Mouse (Mus musculus): Measurements from ENCODE around the gene Nrf1.

Nrf1 gene

DNA sequence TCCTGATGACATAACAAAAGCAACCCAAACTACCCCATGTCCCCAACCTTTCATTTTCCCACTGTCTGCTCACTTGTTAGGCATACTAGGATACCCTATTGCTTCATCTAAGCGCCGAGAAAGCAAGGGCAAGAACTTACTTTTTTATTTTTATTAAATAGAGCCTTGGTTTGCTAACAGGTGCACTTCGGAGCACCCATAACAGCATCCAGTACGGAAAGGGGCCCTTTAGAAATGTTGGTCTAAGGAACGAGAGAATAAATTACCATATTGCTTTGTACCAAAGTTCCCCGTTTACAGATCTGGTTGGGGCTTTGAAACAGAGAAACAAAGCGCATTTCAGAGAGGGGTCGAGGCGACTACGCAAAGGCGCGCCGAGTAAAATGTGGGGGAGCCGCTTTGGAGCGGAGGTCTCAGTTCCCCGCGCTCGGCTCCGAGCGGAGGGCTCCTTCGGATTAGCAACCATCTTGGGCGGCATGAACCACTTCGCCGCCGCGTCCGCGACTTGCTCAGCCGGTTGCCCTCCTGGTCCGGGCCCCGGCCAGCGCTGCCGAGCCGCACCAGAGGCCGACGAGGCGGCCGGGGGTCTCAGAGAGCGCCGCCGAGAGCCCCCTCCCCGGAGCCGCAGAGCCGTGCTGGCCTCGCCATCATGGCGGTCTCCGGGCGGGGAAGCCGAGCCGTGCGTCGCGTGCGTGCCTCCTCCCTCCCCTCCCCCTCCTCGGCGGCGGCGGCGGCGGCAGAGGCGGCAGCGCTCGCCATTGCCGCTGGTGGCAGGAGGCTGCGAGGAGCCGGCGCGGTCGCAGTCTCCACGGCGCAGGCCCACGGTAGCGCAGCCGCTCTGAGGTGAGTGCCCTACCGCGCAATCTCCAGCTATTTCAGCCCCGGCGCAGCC lies at the start of gene Nrf1:
Gene Nrf1, plus strand, starts transcription at position 718 of the 892 bp plus-strand sequence.
- in situ Hi-C loops (cut with MboI; ENCODE audit: low sequenced_read_pairs): no loop called here

DNA sequence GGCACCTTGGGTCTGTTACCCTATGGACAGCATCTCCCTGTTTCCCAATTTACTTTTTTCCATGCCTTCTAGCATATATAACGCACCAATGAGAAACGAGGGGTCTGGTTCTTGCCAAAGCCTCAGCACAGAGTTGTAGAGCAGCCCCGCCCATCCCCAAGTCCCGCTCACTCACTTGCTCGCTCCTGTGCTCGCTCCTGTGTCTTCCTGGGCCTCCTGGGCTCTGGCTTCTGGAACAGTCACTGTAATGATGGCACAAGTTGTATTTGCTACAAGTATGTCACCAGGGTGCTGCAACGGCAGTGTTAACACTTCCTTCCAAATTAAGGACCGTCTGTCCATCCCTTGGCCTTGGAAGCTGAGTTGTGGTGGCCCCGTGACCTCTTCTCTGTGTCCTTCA lies 49.6 kb upstream of the Nrf1 start:
- in situ Hi-C loops (cut with MboI; ENCODE audit: low sequenced_read_pairs): no loop called here

- in situ Hi-C loops (cut with MboI; ENCODE audit: low sequenced_read_pairs): no loop called here
These were observed 49.0 kb upstream of the Nrf1 start for GRCm38 (mm10) chr6:29998771-29999170.

DNA sequence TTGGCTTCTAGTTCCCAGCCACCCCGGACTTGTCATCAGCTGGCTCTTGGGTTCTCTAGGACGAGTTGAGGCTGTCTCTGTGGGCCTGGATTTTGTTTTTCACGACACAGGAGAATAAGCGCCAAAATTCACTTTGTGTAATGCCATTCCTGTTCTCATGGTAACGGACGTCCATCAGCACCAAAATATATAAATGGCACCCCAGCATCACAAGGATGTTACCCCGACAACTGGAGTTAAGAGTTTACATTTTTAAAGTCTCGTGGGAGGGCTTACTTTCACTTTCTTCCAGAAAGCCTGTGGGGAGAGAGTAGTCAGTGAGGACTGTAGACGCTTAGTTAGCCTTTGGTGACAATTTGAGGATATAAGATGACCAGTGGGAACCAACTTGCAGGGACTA lies 45.2 kb upstream of the Nrf1 start:
- in situ Hi-C loops (cut with MboI; ENCODE audit: low sequenced_read_pairs): no loop called here

GRCm38 (mm10) chr6:30005851-30006250 lies 41.9 kb upstream of the Nrf1 start:
- in situ Hi-C loops (cut with MboI; ENCODE audit: low sequenced_read_pairs): no loop called here

GRCm38 (mm10) chr6:30009204-30009603 lies 38.6 kb upstream of the Nrf1 start:
- in situ Hi-C loops (cut with MboI; ENCODE audit: low sequenced_read_pairs): no loop called here

DNA sequence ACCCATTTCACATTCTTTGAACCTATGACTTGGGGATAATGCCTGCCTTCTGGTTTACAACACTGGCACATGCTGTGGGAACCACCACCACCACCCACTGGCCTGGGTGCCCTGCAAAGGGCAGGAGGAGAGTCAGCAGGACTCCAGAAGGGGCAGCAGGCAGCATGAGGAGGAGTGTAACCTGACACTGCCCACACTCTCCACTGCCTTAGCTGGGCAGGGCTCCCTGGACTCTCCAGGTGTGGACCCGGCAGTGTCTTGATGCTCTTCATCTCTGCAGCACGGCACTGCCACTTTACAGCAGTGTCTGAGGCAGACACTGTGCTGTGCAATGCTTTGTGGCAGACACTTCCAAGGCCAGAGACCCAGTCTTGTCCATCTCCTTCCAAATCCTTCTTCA lies 34.3 kb upstream of the Nrf1 start:
- in situ Hi-C loops (cut with MboI; ENCODE audit: low sequenced_read_pairs): no loop called here

DNA sequence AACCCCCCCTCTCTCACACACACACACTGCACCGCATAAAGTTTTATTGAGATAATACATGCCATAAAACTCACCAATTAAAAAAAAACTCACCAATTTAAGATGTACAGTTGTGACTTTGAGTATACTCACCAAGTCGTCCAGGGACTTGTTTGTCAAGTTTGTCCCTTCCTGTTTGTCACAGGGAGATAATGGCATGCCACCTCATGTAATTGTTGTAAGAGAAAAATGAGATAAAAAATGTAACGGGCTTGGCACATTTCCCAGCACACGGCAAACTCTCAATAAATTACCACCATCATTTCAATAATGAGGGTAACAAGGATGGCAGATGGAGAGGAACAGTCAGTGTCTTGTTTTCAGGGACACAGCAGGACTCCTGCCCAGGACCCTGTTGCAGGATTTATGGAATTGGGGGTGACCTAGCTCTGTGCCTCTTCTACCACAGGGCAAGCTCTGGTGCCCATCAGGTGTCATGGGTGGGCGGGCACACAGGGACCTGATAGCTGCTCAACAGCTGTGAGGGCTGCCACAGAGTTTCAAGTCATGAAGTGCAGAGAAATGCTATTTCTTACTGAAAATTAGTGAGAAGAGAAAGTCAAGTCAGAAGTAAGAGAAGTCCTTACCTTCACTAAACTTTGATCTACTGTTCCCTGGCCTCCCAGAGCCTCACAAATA lies 33.5 kb upstream of the Nrf1 start:
- in situ Hi-C loops (cut with MboI; ENCODE audit: low sequenced_read_pairs): no loop called here

- in situ Hi-C loops (cut with MboI; ENCODE audit: low sequenced_read_pairs): no loop called here
These were observed 26.5 kb upstream of the Nrf1 start for GRCm38 (mm10) chr6:30021241-30021640.

DNA sequence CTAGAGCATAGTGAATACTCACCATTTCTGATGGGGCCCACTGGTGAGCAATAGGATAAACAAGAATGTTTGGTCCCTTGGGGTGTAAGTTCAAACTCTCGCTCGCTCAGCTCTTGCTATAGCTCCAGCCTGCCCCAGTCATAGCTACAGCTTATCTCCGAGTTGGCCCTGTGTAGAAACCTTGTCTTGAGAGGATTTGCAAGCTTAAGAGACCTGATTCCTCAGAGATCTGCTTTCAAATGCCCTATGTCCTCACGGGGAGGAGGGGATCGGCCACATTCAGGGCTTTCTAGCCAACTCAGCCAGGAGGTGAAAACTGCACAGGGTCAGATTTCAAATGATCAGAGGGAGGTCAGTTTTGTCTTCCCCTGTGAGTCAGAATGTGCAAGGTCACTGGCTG lies 26.1 kb upstream of the Nrf1 start:
- in situ Hi-C loops (cut with MboI; ENCODE audit: low sequenced_read_pairs): no loop called here

- in situ Hi-C loops (cut with MboI; ENCODE audit: low sequenced_read_pairs): no loop called here
These were observed 21.0 kb upstream of the Nrf1 start for GRCm38 (mm10) chr6:30026799-30027198.

DNA sequence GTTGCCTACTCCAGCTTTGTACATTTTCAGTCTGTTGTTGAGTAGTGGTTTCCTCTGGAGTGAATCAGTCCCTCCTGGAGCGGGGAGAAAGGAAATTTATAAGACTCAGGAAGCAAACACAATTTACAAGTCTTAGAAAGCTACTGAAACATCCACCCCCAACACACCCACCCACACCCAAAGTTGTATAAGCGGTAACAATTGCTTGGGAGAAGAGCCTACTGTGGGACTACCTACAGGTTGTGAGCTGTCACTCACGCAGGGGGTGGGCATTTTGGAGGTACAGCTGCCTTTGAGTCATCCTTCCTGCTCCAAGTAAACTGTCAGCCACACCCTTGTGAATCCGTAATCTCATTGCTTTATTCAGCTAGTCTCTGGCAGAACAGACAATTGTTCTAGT lies 19.4 kb upstream of the Nrf1 start:
- in situ Hi-C loops (cut with MboI; ENCODE audit: low sequenced_read_pairs): no loop called here

- in situ Hi-C loops (cut with MboI; ENCODE audit: low sequenced_read_pairs): no loop called here
These were observed 12.7 kb upstream of the Nrf1 start for GRCm38 (mm10) chr6:30035112-30035511.

DNA sequence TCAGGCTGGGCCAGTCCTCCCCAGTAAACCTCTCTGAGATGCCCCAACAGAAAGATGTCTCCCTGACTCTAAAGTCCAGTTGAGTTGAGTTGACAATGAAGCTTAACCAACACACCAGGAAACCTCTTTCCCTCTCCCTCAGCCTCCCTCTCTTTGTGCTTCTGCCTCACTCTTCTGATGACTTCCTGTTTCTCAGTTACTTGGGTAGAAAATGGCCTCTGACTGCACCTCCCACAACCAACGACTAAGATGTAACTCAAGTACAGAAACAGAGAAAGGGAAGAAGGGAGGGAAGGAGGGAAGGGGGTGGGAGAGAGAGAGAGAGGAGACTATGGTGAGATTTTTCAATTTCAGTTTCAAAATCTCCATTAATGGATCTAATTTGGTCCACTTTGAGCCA lies 6.3 kb upstream of the Nrf1 start:
- in situ Hi-C loops (cut with MboI; ENCODE audit: low sequenced_read_pairs): no loop called here

DNA sequence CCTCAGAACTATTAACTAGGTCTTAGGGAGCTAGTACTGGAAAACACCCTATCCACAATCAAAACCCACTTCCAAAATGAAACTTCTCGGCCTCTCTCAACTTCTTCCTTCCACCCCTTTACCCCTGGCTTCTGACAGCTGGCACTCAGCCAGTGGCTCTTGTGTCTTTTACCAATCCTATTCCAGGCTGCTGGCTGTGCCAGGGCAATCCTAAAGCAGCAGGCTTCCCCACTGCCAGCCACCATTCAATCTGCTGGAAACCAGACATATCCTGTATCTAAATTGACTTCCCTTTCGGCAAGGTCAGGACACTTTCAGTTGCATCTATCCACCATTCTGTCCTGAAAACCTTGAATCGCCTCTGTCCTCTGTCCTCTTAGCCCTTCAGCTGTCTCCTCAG lies 5.3 kb upstream of the Nrf1 start:
- in situ Hi-C loops (cut with MboI; ENCODE audit: low sequenced_read_pairs): no loop called here

DNA sequence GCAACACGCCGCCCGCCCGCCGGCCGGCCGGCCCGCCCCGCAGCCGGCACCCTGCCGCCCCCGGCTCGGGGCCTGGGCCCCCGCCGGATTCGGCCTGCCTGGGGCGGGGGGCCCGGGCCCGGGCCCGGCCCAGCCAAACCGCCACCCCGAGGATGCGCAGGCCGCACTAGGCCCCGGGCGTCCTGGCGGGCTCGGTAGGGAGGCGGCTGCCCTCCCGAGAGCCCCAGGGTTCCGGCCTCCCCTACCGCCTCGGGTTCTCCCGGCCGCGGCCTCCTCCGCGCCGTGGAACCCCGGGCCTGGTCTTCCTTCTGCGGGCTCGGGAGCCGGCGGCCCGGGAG lies 344 bp downstream of the Nrf1 start:
- in situ Hi-C loops (cut with MboI; ENCODE audit: low sequenced_read_pairs): no loop called here

- in situ Hi-C loops (cut with MboI; ENCODE audit: low sequenced_read_pairs): no loop called here
These were observed 939 bp downstream of the Nrf1 start for GRCm38 (mm10) chr6:30048501-30049353.

GRCm38 (mm10) chr6:30053116-30053515 lies 5.3 kb downstream of the Nrf1 start:
- in situ Hi-C loops (cut with MboI; ENCODE audit: low sequenced_read_pairs): no loop called here

GRCm38 (mm10) chr6:30062544-30062943 lies 14.8 kb downstream of the Nrf1 start:
- in situ Hi-C loops (cut with MboI; ENCODE audit: low sequenced_read_pairs): no loop called here

GRCm38 (mm10) chr6:30065369-30065768 lies 17.6 kb downstream of the Nrf1 start:
- in situ Hi-C loops (cut with MboI; ENCODE audit: low sequenced_read_pairs): no loop called here

GRCm38 (mm10) chr6:30066746-30067145 lies 19.0 kb downstream of the Nrf1 start:
- in situ Hi-C loops (cut with MboI; ENCODE audit: low sequenced_read_pairs): no loop called here

DNA sequence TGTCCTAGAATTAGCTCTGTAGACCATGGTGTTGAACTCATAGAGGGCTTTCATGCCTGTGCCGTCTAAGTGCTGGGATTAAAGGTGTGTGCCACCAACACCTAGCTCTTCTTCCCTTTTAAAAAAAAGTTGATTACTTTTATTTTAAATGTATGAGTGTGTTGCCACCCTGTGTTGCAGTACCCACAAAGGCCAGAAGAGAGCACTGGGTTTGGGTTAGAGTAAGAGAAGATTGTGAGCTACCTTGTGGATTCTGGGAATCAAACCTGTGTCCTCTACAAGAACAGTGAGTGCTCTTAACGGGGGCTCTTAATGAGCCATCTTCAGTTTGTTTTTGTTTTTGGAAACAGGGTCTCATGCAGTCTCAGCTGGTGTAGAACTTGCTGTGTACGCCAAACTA lies 24.7 kb downstream of the Nrf1 start:
- in situ Hi-C loops (cut with MboI; ENCODE audit: low sequenced_read_pairs): no loop called here
